Mouse (Mus musculus): Measurements from ENCODE around the gene Alpk3. TPM values are rescaled to one million over a fixed set of nuclear protein-coding genes. Genes with fewer than 3 reads are reported as not detected.
A peak's percentile ranks its signal among the peaks of the same experiment; 100 is the strongest.

Alpk3 gene
- total RNA-seq, 1 experiment from 2014 or later = 0.06 TPM

DNA sequence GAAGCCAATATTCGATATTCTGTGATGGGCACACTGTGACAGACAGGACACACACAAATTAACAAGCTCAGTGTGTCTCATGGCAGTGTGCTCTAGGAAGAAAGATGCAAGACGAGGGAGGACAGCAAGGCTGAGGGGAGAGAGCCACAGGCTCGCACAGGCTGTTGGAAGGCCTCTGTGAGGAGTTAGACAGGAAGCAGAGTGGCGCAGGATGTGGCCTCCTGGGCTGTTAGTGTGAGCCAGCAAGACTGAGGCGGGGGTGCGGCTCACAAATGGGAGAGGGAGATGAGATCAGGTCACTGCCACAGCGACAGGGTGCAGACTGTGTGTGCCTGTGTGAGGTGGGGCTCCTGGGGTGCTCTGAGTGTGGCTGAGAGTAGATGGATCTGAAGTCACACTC is 17.9 kb downstream of the Alpk3 start:
- no peak for DNase-seq

DNA sequence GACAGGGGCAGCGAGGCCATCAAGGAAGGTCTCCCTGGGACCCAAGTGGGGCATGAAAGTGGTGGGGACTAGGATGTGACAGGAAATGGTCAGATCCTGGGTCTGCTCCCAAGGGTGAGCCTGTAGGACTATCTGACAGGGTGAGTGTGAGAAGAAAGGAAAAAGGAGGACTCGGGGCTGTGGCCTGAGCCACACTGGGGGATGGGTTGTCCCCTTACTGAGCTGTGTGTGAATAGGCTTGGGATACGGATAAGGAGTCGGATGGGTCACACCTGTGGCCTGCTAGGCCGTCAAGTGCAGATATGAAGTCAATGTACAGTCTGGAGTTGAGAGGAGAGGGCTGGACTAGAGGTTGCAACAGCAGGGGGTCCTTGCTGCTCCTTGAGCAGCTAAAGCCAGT is 18.3 kb downstream of the Alpk3 start:
- DNase-seq = no peak

DNA sequence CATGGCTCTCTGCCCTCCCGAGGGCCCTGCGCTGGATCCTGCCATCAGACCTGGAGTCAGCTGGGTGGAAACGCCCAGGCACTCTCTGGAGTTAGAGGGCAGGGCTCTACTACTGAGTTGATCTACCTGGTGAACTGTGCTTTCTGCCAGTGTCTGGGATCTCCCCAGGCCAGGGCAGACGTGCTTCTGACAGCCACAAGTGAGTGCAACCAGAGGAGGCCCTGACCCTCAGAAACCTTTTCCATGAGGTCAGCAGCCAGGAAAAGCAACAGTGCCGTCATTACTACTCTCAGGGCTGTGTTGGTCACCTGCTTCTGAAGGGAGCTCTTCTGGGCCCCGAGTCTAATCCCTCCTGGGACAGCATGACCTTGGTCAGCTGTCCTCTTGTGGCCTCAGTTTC is 19.6 kb downstream of the Alpk3 start:
- DNase-seq = no peak

DNA sequence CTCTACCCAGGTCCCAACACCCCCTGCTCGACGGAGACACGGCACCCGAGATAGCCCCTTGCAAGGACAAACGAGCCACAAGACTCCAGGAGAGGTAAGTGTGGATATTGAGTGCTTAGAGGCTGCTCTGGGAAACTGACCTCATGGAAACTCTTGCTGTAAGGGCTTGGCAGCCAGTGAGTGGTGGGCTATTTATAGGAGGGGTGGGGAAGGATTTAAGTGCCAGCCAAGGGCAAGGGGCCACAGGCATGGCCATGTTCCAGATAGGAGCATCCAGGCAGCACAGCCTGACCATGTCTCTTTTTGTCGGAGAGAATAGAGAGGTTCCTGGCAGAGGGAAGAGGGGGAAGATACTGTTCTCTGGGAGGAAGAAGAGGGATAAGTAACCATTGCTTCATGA is 21.3 kb downstream of the Alpk3 start:
- DNase-seq = no peak

DNA sequence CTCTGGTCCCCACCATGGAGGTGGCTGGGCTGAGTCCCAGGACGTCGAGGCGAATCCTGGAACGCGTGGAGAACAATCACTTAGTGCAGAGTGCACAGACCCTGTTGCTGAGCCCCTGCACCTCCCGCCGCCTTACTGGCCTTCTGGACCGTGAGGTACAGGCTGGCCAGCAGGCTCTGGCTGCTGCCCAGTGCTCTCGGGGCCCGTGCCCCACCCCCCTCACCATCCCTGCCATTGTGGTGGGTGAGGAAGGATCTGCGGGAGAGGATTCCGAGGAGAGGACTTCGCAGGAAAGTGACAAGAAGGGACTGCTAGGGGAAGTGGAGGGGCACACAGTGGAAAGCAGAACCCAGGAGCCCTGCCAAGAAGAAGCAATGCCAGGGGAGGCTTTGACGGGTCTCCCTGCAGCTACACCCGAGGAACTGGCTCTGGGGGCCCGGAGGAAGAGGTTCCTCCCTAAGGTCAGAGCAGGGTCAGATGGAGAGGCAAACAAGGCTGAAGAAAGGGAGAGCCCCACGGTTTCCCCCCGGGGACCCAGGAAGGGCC is 36.1 kb downstream of the Alpk3 start:
- no peak for DNase-seq

DNA sequence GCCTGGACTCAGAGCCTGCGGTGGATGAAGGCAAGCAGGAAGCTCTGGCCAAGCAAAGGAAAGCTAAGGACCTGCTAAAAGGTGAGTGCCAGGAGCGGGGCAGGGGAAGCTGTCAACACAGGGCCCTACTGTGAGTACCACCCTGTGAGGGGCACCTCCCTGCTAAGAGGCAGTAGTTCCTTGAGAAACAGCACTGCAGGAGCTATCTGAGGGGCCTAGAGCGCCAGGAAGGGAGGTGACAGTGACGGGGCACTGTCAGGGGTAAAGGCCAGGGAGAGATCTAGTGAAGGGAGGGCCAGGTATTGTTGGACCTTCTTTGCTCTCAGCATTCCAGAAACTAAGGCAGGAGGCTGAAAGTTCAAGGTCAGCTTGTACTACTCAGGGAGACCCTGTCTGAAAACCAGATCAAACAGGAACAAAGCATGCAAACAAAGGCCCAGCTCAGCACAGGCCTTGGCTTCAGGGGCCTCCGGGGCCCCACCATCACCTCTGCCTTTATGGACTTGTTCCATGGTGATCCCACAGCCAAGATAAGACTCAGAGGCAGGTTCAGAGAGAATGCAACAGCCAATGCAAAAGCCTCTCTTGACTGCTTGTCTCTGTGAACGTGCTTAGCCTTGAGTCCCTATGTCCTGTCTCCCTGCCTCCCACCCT is 36.8 kb downstream of the Alpk3 start:
- no peak for DNase-seq

DNA sequence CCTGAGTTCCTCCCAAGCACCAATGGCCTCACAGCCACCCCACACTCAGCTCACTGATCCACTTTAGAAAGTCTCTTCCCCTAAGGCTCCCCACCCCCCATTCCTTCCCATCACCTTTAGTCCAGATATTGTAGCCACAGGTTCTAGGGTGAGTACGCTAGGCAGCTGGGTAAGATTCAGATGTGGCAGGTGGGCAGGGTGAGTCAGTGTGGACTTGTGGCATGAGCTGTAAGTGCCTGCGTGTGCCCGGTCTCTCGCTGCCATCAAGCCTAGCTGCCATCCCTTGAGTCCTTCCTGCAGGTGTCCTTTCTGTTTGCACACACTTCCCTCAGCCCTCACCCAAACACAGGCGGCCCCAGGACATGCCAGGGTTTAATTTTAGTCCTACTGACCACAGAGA is 42.9 kb downstream of the Alpk3 start:
- DNase-seq = no peak

DNA sequence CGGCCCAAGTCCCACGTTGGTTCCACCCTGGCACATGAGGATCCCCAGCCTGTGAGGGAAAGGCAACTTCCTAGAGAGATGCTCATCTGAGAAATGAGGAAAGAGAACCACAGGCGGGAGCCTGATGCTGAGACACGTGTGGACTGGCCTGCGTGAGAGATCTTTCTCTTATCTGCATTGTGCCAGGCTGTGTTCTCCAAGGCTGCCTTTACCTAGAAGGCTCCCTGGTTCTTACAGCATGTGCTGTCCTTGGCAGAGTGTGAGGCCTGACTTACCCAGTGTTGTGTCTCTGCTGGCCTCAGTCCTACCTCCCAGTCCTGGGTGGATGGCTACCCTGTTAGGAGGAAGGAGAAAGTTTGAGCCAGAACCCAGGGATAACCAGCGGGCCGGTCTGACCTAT is 45.5 kb downstream of the Alpk3 start:
- DNase-seq = no peak

DNA sequence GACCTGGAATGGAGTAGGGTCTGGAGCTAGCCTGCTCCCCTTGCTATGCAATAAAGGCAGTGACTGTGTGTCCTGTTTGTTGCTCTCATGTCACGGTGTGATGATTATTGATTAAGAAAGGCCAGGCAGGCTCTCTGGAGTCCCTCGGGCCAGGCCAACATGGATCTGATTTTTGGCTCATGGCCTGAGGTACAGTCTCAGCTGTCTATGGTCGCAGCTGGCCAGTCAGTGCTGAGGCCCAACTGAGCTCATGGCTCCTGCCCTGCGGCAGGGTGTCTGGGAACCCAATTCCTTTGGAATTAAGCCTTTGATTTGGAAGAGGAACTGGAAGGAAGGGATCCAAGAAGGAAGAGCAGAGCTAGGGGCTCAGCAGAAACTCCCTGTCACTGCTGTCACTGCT is 48.1 kb downstream of the Alpk3 start:
- DNase-seq = no peak

DNA sequence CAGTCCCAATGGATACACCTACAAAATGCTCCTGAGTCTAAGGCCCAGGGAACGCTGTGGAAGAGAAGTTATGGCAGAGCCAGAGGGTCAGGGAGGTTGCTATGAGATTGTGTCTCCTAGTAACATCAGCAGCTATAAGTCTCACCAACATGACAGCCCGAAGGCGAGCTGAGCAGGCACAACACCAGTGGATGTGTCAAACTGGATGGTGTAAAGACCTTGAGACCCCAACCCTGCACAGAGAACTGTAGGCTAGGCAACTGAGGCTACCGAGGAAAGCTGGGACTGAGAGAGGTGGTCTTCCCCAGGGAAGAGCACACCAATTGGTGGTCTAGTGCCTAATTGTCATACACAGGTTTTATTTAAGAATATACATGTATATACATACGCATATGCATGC is 50.8 kb downstream of the Alpk3 start:
- DNase-seq = no peak

DNA sequence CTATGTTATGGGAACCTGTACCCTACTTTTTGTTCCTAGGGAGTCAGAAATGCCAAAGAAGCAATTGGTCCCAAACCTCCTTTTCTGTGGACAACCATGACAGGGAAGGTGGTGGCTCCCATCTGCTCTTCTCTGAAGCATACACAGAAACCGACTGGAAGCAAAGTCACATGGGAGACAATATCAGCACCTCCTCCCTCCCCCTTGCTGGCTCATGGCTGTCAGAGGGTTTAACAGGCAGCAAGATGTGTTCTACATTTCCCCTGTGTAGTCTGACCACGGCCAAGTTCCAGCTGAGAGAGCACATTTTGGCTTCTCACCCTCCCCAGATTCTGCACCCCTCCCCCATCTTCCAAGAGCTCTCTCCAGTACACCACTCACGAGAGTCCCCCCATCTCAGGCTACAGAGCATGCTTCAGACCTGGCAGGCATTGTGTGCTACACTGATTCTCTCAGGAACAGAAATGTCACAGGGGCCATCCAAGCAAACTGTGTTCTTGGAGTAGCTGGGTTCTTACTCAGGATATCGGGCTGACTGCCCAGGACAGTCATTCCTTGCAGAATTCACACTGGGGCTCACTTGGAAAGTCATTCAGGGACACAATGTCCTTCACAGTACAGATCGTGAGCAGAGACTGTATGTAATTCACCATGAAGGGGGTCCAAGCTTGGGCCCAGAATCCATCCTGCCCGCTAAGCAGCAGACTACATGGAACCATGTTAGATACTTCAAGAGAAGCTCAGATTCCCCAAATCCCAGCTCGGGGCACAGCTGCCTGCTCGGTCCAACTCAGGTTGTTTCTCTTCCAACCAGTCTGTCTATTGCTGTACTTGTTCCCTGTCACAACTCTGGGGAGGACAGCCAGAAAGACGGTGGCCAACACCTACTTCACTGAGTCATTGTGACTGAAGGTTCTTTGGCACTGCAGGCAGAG is 52.6 kb downstream of the Alpk3 start:
- peak; percentile 53 for DNase-seq

DNA sequence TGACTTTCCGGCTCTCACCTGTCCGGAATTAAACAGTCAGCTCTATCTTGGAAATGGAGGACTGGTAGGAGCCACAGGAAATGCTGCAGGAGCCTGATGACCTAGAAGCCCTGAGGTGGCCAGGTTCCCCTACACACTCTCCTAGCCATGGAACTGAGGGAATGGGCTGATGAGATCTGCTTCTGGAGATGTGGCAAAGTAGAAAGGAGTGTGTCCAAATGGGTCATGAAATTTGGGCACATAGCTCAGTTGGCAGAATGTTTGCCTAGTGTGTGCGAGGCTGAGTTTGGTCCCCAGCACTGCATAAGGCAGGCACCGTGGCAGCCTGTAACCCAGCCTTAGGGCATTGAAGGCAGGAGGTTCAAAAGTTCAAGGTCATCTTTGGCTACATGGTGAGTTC is 53.4 kb downstream of the Alpk3 start:
- no peak for DNase-seq

DNA sequence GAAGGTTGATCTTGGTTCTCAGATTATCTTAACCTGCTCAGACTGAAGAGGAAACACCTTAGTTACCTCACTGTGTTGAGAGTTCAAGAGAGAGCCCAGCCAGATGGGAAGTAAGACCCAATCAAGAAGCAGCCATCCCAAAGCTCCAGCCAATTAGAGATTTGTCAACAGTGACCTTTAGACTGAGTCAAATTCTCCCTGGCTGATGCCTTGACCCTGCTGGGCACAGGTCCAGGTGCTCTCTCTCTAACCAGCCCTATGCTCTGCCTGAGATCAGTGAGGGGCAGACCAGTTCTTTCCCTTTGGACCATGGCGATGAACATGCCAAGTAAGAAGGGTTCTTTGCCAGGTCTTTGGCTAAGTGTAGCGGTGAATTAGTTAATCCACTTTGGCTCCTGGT is 54.3 kb downstream of the Alpk3 start:
- DNase-seq = peak; percentile 70

DNA sequence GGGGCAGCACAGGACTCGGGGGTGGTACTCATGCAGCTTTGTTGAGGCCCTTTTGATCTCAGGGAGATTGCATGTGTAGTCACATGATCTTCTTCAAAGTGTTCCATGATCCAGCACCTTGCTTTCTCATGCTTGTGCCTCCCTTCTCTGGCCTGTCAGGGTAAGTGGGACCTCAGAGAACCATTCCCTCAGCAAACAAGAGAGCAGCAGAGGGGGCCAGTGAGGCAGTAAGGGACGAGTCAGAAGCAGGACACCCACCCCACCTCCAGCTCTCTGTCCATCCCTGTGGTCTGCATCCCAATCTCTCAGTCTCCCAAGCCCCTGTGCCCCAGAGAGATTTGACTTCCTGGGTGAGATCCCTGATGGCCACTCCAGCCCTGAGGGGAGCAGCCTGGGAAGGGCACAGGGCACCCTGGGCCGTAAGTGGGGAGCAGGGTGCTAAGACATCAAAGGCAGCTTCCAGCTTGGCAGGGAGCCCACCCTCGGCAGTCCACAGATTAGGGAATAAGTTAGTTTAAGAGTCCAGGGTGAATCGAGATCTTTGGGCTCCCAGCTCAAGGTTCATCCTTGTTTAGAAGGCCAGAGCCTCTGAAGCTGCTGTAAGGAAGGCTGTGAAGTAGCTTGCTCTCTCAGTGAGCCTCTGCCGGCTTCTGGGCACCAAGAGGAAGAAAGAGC is 55.4 kb downstream of the Alpk3 start:
- DNase-seq = peak; percentile 31

DNA sequence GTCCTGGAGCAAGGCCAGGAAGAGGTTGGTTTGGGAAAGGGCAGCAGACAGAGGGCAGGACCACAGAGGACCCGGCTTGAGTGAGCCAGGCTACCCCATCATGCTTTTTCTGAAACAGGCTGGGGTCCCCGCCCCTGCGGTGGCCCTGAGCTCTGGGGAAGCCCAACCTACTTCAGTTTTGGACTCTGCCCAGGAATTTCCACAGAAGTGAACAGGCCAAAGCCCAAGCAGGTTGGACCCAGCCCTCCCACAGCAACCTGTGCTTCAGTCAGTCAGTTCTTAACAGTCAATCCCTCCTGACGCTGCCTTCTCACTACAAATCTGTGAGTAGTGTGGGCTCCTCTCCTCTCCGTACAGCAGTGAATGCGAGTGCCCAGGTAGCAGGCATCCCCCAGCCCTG is 57.2 kb downstream of the Alpk3 start, which contains the start of gene Slc28a1:
TSS of gene Slc28a1 (plus strand) at position 245 of the 400 bp plus-strand sequence.
- DNase-seq = no peak

DNA sequence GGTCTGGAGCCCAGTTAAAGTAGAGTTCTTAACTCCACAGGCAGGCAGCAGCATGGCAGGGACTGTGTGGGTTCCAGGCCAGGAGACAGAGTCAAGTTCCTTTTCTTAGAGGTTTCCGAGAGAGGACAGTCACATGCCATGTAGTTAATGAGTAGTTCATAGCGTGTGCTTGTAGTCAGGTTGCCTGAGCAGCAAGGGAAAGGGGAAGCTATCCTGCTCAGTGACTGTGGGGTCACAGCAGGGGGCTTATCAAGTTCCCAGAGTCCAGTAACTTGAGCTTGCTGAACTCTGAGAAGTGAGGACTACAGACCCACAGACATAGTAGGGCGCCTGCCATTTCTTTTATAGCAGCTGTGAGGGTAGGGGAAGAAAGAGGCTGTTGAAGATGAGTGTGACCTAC is 63.7 kb downstream of the Alpk3 start:
- no peak for DNase-seq

DNA sequence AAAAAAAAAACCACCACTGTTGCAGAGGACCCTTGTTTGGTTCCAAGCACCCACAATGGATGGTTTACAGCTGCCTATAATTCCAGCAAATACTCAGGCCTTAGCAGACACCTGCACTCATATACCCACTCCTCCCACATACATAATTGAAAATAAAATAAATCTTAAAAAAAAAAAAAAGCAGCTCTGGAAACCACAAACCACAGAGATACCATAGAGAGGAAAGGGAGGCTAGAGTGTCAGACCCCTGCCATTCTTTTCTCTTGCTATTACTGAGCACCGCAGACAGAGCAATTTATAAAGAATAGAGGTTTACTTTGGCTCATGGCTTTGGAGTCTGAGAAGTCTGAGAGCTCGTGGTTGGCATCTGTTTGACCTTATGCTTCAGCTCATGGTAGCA is 65.4 kb downstream of the Alpk3 start:
- DNase-seq = no peak

DNA sequence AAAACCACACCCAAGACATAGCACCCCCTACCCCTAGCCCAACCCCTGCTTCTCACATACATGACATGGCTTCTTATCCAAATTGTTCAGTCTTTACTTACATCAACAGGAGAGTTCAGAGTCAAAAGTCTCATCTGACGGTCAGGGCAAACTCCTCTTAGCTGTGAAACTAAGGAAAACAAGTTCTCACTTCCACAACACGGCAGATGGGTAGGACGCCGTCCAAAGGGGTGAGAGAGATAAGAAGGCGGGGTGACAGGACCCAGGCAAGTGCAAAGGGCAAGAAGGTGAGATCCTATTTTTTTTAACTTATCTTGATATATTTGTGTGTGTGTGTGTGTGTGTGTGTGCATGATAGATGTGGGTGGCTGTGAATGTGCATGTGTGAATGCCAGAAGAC is 66.2 kb downstream of the Alpk3 start:
- no peak for DNase-seq

DNA sequence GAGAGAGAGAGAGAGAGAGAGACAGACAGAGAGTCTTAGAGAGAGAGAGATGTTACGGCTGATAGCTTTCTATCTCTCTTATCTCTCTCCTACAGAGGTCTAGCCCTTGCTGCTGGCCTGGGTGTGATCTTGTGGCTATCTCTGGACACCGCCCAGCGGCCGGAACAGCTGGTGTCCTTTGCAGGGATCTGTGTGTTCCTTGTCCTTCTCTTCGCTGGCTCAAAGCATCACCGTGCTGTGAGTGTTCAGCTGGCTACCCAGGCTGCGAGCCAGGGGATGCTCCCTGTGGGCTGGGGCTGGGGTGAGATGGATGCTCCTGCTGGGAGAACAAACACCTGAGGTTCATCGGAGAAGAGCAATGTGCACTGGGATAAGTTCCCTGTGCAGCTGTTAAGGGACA is 67.4 kb downstream of the Alpk3 start:
- no peak for DNase-seq

DNA sequence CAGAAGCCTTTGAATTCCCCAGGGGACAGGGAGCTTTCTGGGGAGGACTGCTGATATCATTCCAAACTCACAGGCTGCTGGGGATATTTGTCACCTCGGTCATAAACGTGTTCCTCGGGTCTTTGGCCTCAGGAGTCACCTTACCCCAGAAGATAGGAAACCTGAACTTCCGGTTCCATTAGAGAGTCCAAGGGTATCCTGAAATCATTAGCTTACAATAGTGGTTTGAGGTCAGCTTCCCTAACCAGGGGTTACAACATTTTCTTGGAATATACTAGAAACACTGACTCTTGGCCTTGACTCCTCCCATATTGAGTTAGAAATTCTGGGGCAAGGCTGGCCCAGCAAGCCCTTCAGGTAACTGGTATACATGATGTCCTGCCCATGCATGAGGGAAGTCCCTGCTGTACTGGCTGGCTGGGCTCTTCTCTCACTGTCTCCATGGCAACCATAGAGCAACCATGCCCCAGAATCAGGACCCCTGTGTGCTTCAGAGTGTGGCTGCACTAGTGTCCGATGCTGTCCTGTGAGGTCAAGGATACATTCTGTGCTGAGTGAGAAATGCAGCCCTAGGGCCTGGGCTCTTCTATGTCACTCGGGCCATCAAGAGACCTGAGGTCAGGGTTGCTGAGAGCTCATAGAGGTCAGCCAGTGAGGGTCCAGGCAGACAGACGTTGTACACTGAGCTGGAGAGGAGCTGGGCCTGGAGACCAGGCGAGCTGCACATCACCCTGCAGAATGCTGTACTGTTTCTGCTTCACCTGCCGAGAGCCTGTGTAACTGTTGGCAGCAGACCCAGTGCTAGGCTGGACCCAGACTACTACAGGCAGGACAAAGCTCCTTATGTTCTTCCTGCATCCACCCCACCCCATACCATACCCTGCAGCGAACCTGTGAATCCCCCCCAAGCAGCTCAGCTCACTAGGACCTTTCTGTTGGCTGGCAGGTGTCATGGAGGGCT is 68.1 kb downstream of the Alpk3 start:
- DNase-seq = no peak

DNA sequence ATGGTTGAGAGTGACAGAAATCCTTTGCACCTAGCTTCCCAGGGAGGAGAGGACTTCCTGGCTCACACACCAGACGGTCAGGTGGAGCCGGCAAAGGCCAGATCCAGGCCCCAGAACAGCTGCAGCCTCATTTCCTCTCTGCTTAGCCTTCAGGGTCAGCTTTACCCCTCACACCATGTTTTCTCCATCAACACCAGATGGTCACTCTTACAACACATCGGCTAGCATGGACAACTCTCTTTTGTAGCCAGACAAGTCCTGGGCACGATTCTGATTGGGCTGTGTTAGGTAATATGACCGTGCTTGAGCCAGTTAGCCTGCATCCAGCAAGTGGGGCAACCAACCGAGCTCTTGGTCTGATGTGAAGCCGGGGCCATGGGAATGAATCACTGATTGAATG is 74.5 kb downstream of the Alpk3 start:
- no peak for DNase-seq

DNA sequence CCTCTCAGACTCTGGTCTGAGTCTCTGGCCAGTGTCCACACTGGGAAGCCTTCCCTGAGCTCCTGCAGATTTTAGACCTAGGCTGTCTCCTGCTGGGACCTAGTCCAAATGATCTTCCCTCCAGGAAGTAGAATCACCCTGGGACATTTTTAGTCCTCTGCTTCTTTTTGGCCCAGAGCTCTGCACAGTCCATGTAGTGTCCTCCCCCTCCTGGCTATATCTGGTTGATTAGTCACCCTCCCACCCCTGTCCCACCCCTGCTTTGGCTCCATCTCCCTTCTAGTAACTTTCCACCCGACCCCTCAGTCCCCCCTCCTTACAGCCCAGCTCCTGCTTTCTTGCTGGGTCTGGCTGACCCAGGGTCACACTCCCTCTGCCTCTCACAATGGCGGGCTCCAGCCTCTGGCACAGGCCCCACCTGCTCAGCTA is 75.5 kb downstream of the Alpk3 start:
- no peak for DNase-seq

Measured in adrenal gland, postnatal 25 days (tissue).